Mouse (Mus musculus) hindbrain, embryonic 13.5 days (tissue): ENCODE results near the gene Frmd4b. TPM values are rescaled to one million over a fixed set of nuclear protein-coding genes. Genes with fewer than 3 reads are reported as not detected.
"Not testable (repeated sequence)": the region's sequence is repeated elsewhere in the genome, so short reads cannot be mapped to it uniquely, and the experiment has no call there.

Experiments
- ATAC-seq: fragments of 200-750 bp; cut with Nextera tagmentation; 2 replicates; pipeline ENCODE4 v1.8.0; 2017; ENCODE audit warnings: moderate TSS enrichment; ENCODE audit not compliant: low FRiP score
- H3K27ac ChIP-seq: fragments of 300-500 bp; sonication (generic); 2 replicates; pipeline ENCODE4 v1.5.1; 2015; ENCODE audit warnings: inconsistent platforms, mild to moderate bottlenecking, moderate library complexity
- H3K27me3 ChIP-seq: fragments of 300-500 bp; sonication (generic); 2 replicates; pipeline ENCODE4 v1.6.1; 2015; ENCODE audit warnings: mild to moderate bottlenecking, inconsistent platforms
- H3K36me3 ChIP-seq: fragments of 300-500 bp; sonication (generic); 2 replicates; pipeline ENCODE4 v1.6.1; 2015; ENCODE audit warnings: mild to moderate bottlenecking, inconsistent platforms
- H3K4me1 ChIP-seq: fragments of 300-500 bp; sonication (generic); replicated peaks from 2 replicates; pipeline ENCODE4 v1.6.1; 2015; ENCODE audit warnings: inconsistent platforms
- H3K4me2 ChIP-seq: fragments of 300-500 bp; sonication (generic); 2 replicates; pipeline ENCODE4 v1.6.1; 2015; ENCODE audit warnings: inconsistent platforms, mild to moderate bottlenecking, moderate library complexity
- H3K4me3 ChIP-seq: fragments of 300-500 bp; sonication (generic); 2 replicates; pipeline ENCODE4 v1.5.1; 2015; ENCODE audit warnings: mild to moderate bottlenecking, inconsistent platforms
- H3K9ac ChIP-seq: fragments of 300-500 bp; sonication (generic); 2 replicates; pipeline ENCODE4 v1.6.1; 2015; ENCODE audit warnings: mild to moderate bottlenecking, inconsistent platforms
- H3K9me3 ChIP-seq: fragments of 300-500 bp; sonication (generic); 2 replicates; pipeline ENCODE4 v1.6.1; 2016; ENCODE audit warnings: inconsistent platforms
- WGBS: fragments of 180-500 bp; shearing (Covaris S2); methylation state at CpG from one replicate; pipeline ENCODE4 v1.1.7; 2015; 5-methylcytosine and 5-hydroxymethylcytosine counted together
- polyA plus RNA-seq: library from polyadenylated mRNA; unstranded; fragments of >200 nt; fragmentation: Nextera tagmentation; extraction: Ambion mirVana; gene quantifications from 2 replicates; pipeline ENCODE4 v1.2.1, GENCODE M21; 2015

Frmd4b gene
- polyA plus RNA-seq, 1 experiment from 2014 or later = 31.4 TPM

DNA sequence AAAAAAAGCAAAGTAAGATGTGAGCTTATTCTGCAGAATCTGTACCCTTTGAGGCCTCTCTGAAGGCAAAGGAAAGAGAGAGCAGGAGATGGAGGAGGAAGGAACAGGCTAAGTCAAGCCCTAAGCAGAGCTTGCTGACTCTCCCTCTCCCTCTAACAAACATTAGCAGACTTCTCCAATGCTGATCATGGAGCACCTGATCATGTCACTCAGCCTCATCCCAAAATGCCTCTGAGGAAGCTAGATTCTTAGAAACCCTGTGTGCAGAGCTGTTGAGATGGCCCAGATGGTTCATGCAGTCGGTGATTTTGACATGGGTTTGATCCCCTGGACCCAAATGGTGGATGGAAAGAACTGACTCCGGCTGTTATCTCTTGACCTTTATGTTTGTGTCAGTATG is 350.2 kb downstream of the Frmd4b start:
- H3K9me3 ChIP-seq = no peaks in the 10 kb centered on the region
- H3K4me2 ChIP-seq = no peak overlapping the region
- H3K27me3 ChIP-seq = no peaks in the 10 kb centered on the region
- 95% methylated on average over 2 of the region's 2 CpGs for WGBS
- H3K27ac ChIP-seq = no peak overlapping the region
- no peak for ATAC-seq
- no peaks in the 10 kb centered on the region for H3K36me3 ChIP-seq
- no peak overlapping the region for H3K9ac ChIP-seq
- no peak overlapping the region for H3K4me3 ChIP-seq
- H3K4me1 ChIP-seq = no peaks in the 10 kb centered on the region

DNA sequence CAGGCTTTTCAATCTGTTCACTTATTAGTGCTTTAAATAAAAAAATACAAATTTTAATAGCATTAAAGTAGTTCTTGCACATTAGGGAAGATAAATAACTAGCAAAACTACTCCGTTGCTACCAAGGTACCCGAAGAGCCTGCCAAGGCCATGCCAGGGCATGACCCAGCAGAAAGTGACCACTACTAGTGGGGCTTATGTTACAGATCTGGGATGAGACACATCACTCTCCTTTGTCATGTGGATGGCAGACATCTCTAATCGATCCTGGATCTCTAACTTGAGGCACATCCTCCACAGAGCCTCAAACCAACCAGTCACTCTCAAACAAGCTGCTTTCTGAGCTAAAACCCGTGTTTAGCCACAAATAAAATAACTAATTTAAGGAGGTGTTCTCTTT is 350.7 kb downstream of the Frmd4b start:
- 87% methylated on average over 4 of the region's 4 CpGs for WGBS
- no peaks in the 10 kb centered on the region for H3K9me3 ChIP-seq
- ATAC-seq = no peak

DNA sequence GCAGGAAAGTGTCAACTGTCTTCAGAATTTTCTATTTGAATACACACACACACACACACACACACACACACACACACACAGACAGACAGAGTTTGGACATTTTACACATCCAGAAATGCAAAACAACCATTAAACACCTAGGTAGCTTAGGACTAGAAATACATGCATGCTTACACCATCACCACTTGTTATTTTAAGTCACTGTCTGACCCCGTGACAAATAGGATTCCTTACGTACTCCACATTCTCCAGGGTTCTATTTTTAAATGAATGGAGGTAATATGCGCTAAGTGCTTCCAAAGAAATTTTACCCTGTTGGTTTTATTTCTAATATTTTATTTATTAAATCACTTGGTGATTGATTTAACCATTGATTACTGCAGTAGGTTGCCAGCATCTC is 351.6 kb downstream of the Frmd4b start:
- H3K9ac ChIP-seq = no peak overlapping the region

More for the DNA sequence above, 350.7 kb downstream of the Frmd4b start:
- H3K9ac ChIP-seq = no peak overlapping the region
- H3K36me3 ChIP-seq = no peaks in the 10 kb centered on the region
- no peak overlapping the region for H3K27ac ChIP-seq
- no peak overlapping the region for H3K4me3 ChIP-seq
- no peaks in the 10 kb centered on the region for H3K4me1 ChIP-seq
- no peak overlapping the region for H3K4me2 ChIP-seq
- H3K27me3 ChIP-seq = no peaks in the 10 kb centered on the region

DNA sequence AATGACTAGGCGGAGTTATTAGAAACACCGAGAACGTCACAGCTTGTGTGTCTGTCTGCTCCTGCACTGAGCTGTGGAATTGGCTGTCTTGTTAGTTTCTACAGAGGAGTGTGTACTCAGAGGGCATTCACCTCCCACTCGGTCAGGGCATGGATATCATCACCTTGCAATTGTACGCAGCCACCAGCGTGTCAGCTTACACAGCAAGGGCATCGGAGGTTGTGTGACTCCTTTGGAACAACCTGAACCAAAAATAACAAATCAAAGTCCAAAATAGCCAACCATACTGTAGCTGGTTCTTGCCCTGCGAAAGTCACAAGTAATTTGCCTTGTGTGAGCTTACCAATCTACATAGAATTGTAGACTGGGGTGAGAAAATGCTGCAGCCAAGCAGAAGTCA is 352.1 kb downstream of the Frmd4b start:
- H3K4me1 ChIP-seq = no peaks in the 10 kb centered on the region
- H3K27me3 ChIP-seq = no peaks in the 10 kb centered on the region
- H3K9me3 ChIP-seq = no peaks in the 10 kb centered on the region
- no peak overlapping the region for H3K4me2 ChIP-seq
- no peak for ATAC-seq
- WGBS = 89% methylated on average over 8 of the region's 8 CpGs
- no peak overlapping the region for H3K9ac ChIP-seq
- no peaks in the 10 kb centered on the region for H3K36me3 ChIP-seq
- H3K4me3 ChIP-seq = no peak overlapping the region
- H3K27ac ChIP-seq = no peak overlapping the region

More for the DNA sequence above, 351.6 kb downstream of the Frmd4b start:
- ATAC-seq = no peak
- no peak overlapping the region for H3K4me3 ChIP-seq
- H3K4me2 ChIP-seq = no peak overlapping the region
- H3K4me1 ChIP-seq = no peaks in the 10 kb centered on the region
- no peak overlapping the region for H3K27ac ChIP-seq
- no peaks in the 10 kb centered on the region for H3K27me3 ChIP-seq
- H3K9me3 ChIP-seq = no peaks in the 10 kb centered on the region
- H3K36me3 ChIP-seq = no peaks in the 10 kb centered on the region
- WGBS = 81% methylated on average over 3 of the region's 3 CpGs

DNA sequence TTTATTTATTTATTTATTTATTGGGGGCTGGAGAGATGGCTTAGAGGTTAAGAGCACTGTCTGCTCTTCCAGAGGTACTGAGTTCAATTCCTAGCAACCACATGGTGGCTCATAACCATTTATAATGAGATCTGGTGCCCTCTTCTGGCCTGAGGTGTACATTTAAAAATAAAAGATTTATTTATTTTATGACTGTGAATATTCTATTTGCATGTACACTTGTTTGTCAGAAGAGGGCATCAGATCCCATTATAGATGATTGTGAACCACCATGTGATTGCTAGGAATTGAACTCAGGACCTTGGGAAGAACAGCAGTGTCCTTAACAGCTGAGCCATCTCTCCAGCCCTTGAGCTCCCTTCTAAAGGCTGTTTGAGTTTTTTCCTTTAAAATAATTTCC is 353.6 kb downstream of the Frmd4b start:
- H3K4me2 ChIP-seq, H3K4me3 ChIP-seq, H3K36me3 ChIP-seq, ATAC-seq, H3K4me1 ChIP-seq, H3K9me3 ChIP-seq, H3K9ac ChIP-seq, H3K27ac ChIP-seq, H3K27me3 ChIP-seq: not testable (repeated sequence)

DNA sequence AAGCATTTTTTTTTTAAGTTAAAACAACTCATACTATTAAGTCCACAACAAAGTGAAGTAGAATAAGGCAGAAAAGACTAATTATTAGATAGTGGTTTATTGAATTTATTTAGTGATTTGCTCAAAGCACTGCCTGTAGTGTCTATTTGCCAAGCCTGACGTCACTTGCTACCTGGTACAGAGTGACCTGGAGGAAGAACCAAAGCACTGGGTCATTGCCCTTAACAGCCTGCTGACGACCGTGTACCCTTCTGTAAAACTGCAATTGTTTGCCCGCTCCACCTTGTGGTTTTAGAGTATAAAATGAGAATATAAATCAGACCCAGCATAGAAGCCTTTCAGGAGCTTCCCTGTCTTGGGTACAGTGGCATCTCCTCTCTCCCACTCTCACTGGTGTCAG is 355.1 kb downstream of the Frmd4b start:
- no peaks in the 10 kb centered on the region for H3K36me3 ChIP-seq
- no peak overlapping the region for H3K4me3 ChIP-seq
- no peaks in the 10 kb centered on the region for H3K27me3 ChIP-seq
- no peak for ATAC-seq
- H3K9me3 ChIP-seq = no peaks in the 10 kb centered on the region
- no peak overlapping the region for H3K27ac ChIP-seq
- no peaks in the 10 kb centered on the region for H3K4me1 ChIP-seq
- WGBS = 76% methylated on average over 4 of the region's 4 CpGs
- no peak overlapping the region for H3K9ac ChIP-seq
- no peak overlapping the region for H3K4me2 ChIP-seq

DNA sequence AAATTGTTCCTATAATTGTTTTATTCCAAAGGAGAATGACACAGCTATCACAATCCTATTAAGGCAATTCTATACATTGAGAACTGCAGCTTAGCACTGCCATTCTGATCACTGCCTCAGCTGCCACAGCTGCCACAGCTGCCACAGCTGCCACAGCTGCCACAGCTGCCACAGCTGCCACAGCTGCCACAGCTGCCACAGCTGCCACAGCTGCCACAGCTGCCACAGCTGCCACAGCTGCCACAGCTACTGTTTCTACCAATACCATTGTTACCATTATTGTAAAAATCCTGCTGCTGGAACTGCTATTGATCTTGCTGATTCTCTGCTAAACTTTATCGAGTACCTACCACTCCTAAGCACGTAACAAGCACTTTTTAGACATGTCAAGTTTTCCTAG is 357.4 kb downstream of the Frmd4b start:
- H3K36me3 ChIP-seq, H3K9ac ChIP-seq, H3K27ac ChIP-seq, H3K27me3 ChIP-seq, H3K4me2 ChIP-seq, H3K9me3 ChIP-seq, H3K4me1 ChIP-seq, ATAC-seq, H3K4me3 ChIP-seq: not testable (repeated sequence)
- 89% methylated on average over 2 of the region's 2 CpGs for WGBS

DNA sequence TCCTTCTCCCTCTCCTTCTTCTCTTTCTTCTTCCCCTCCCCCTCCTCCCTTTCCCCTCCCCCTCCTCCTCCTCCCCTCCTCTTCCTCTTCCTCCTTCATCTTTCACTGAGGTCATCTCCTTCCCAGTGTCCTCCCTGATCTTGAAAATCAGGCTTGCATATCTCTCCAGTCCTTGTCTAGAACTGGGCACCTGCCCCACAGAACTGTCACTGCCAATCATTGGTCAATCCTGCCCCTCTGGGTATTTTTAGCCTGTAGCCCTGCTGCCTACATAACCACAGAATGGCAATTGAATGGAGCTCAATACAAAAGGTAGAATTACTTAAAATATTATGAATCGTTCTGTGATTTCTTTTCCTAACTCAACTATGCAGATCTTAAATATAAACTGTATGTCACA is 358.9 kb downstream of the Frmd4b start:
- Histone ChIP-seq H3K27me3 (no peaks in the 10 kb centered on the region), H3K4me1 (no peaks in the 10 kb centered on the region), H3K9me3 (no peaks in the 10 kb centered on the region), H3K4me2 (no peak overlapping the region), H3K27ac (no peak overlapping the region), H3K36me3 (no peaks in the 10 kb centered on the region), H3K9ac (no peak overlapping the region), H3K4me3 (no peak overlapping the region)
- no peak for ATAC-seq
- 96% methylated on average over 1 of the region's 1 CpGs for WGBS

DNA sequence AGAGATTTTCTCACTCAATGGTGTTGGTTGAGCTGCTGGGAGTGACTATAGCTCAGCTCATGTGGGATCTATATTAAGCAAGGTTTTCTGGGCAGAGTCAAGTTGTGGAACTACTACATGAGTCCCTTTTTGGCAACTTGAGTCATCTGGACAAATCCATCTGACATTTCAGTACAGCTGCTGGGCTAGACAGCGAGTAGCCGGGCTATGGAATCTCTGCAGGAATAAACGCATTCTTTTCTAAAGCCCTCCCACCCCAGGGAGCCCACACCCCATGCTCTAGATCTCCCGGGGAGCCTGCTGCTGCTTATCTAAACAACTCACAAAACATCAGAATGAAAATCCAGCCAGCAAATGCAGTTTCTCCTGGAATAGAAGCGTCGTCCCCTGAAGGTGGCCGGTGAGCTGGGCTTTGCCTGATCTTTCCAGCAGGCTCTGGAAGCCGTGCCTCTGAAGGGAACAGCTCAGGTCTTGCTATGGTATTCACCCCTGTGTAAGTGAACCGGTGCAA is 364.6 kb downstream of the Frmd4b start, which contains the start of gene Lmod3:
Lmod3 (minus strand) TSS at position 49 of the 511 bp plus-strand sequence.
- no peaks in the 10 kb centered on the region for H3K9me3 ChIP-seq
- H3K4me3 ChIP-seq = no peak within 1 kb of the TSS
- H3K4me1 ChIP-seq = 0 out of 2 replicates have a peak, but pooled peaks cover 3% of the 10 kb centered on the region
- H3K9ac ChIP-seq = no peak within 1 kb of the TSS
- no peaks in the 10 kb centered on the region for H3K36me3 ChIP-seq
- ATAC-seq = no peak
- WGBS = 36% methylated on average over 9 of the region's 9 CpGs
- H3K27me3 ChIP-seq = no peaks in the 10 kb centered on the region
- no peak within 1 kb of the TSS for H3K27ac ChIP-seq
- no peak within 1 kb of the TSS for H3K4me2 ChIP-seq

DNA sequence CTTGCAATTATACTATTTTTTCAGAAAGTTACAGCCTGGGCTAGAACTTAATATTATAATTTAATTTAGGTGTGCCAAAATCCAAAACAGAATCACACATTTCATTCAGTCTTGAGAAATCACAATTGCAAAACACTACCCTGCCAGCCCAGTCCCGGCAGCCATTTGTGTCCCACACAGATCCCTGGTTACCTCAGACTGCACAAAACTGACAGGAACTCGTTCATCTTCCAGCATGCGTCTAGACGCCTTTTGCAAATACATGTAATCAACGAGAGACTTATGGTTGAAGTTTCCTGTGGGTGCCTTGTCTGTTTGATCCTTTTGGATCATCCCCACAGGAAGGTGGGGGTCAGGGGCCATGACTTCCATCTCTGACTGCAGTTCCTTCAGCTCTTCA is 365.3 kb downstream of the Frmd4b start:
- Histone ChIP-seq H3K27me3 (no peaks in the 10 kb centered on the region), H3K4me3 (no peak overlapping the region), H3K9me3 (no peaks in the 10 kb centered on the region), H3K4me2 (no peak overlapping the region), H3K36me3 (no peaks in the 10 kb centered on the region), H3K27ac (no peak overlapping the region), H3K4me1 (0 out of 2 replicates have a peak, but pooled peaks cover 3% of the 10 kb centered on the region), H3K9ac (no peak overlapping the region)
- no peak for ATAC-seq
- WGBS = 67% methylated on average over 5 of the region's 5 CpGs

DNA sequence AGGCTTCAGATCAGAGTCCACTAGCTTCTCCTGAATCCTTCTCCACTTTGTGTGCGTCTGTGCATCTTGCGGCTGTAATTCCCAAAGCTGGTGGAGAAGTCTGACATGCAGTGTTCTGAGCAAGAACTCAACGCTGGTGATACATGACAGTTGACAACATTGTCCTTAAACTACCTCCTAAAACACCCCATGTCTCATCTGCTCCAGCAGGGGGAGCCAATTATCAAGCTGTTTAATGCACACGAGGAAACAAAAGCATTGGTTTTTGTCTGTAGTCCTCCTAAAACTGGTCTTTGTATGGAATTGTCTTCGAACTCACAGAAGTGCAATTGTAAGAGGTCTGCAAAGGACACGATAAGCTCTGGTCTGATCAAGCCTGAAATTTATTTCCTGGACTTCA is 366.4 kb downstream of the Frmd4b start:
- no peaks in the 10 kb centered on the region for H3K27me3 ChIP-seq
- 52% methylated on average over 6 of the region's 6 CpGs for WGBS

DNA sequence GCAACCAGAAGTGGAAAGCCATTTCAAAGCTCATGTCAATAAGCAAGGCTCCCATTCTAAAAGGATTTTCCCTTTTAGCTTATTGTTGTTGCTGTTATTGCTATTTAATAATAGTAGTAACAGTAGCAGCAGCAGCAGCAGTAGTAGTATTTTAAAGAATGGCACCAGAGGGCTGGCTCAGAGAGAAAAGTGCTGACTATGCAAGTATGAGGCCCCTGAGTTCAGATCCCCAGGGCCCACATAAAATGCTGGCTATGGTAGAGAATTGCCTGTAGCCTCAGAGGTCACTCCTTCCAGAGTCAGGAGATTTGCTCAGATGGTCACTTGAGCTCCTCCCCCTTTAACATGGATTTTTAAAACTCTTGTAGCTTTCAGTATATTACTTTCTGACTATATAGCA is 372.1 kb downstream of the Frmd4b start:
- Histone ChIP-seq H3K4me2 (no peak overlapping the region), H3K9me3 (no peaks in the 10 kb centered on the region), H3K27me3 (no peaks in the 10 kb centered on the region), H3K36me3 (no peaks in the 10 kb centered on the region), H3K27ac (no peak overlapping the region), H3K4me1 (no peaks in the 10 kb centered on the region), H3K4me3 (no peak overlapping the region), H3K9ac (no peak overlapping the region)
- ATAC-seq = no peak

More for the DNA sequence above, 366.4 kb downstream of the Frmd4b start:
- H3K36me3 ChIP-seq = no peaks in the 10 kb centered on the region
- no peak for ATAC-seq
- H3K4me3 ChIP-seq = no peak overlapping the region
- no peak overlapping the region for H3K9ac ChIP-seq
- no peak overlapping the region for H3K4me2 ChIP-seq
- no peak overlapping the region for H3K27ac ChIP-seq
- 0 out of 2 replicates have a peak, but pooled peaks cover 3% of the 10 kb centered on the region for H3K4me1 ChIP-seq
- H3K9me3 ChIP-seq = no peaks in the 10 kb centered on the region

DNA sequence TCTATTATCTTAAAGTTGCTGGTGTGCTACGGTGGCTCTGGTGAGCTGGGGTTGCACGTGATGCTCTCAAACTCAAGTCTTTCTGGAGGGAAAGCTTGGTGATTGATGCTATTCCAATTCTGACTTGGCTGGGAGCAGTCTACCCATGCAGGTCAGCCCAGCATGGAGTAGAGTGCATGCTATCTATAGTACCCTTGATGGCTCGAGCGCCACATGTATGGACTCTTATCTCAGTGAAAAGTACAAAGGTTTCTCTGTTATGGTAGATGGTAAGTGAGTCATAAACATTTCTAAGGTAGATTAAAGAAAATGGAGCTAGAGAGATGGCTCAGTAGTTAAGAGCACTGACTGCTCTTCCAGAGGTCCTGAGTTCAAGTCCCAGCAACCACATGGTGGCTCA is 374.8 kb downstream of the Frmd4b start:
- Histone ChIP-seq H3K4me2 (no peak overlapping the region), H3K4me3 (no peak overlapping the region), H3K9me3 (no peaks in the 10 kb centered on the region), H3K36me3 (no peaks in the 10 kb centered on the region), H3K9ac (no peak overlapping the region), H3K27ac (no peak overlapping the region), H3K4me1 (no peaks in the 10 kb centered on the region), H3K27me3 (no peaks in the 10 kb centered on the region)
- no peak for ATAC-seq
- whole genome bisulfite sequencing = 98% methylated on average over 4 of the region's 4 CpGs
